Mouse (Mus musculus) activated CD4-positive, CD25-positive, alpha-beta regulatory T cell, adult 4 months (primary cell): ENCODE data around the gene Rcor1. TPM values are rescaled to one million over a fixed set of nuclear protein-coding genes. Genes with fewer than 3 reads are reported as not detected.
A peak's percentile ranks its signal among the peaks of the same experiment; 100 is the strongest.

Experiments used
- ATAC-seq: one replicate; pipeline ENCODE4 v1.8.0; 2017
- polyA plus RNA-seq, 2 experiments: library from polyadenylated mRNA; unstranded; fragments of 100-300 nt; shearing (Covaris generic); gene quantifications; one replicate each; pipeline ENCODE4 v1.2.1; 2017

The Rcor1 gene
- polyA plus RNA-seq, 2 experiments from 2014 or later: 14.7 to 15.9 TPM

GRCm38 (mm10) chr12:111135953-111136352 is 96.8 kb downstream of the Rcor1 start:
- no peak for ATAC-seq

GRCm38 (mm10) chr12:111137079-111137478 is 97.9 kb downstream of the Rcor1 start:
- no peak for ATAC-seq

- ATAC-seq: no peak
Observed at GRCm38 (mm10) chr12:111143005-111143508, 103.9 kb downstream of the Rcor1 start.

GRCm38 (mm10) chr12:111143509-111144063 is 104.4 kb downstream of the Rcor1 start:
- no peak for ATAC-seq

GRCm38 (mm10) chr12:111144598-111144997 is 105.4 kb downstream of the Rcor1 start:
- no peak for ATAC-seq

- no peak for ATAC-seq
Observed at GRCm38 (mm10) chr12:111145269-111145668, 106.1 kb downstream of the Rcor1 start.

- ATAC-seq: no peak
Observed at GRCm38 (mm10) chr12:111149495-111150235, 110.5 kb downstream of the Rcor1 start.

- ATAC-seq: peak; percentile 63
Observed at GRCm38 (mm10) chr12:111150236-111150596, 111.1 kb downstream of the Rcor1 start.

GRCm38 (mm10) chr12:111151422-111152156 is 112.4 kb downstream of the Rcor1 start:
- no peak for ATAC-seq

GRCm38 (mm10) chr12:111152579-111152978 is 113.4 kb downstream of the Rcor1 start:
- ATAC-seq: no peak

GRCm38 (mm10) chr12:111152981-111153710 is 114.0 kb downstream of the Rcor1 start:
- no peak for ATAC-seq

GRCm38 (mm10) chr12:111153946-111154345 is 114.8 kb downstream of the Rcor1 start:
- ATAC-seq: no peak

- no peak for ATAC-seq
Observed at GRCm38 (mm10) chr12:111154641-111155040, 115.5 kb downstream of the Rcor1 start.

GRCm38 (mm10) chr12:111155756-111156155 is 116.6 kb downstream of the Rcor1 start:
- no peak for ATAC-seq

GRCm38 (mm10) chr12:111159659-111160428 is 120.7 kb downstream of the Rcor1 start:
- ATAC-seq: peak; percentile 86

GRCm38 (mm10) chr12:111160871-111161270 is 121.7 kb downstream of the Rcor1 start:
- no peak for ATAC-seq

GRCm38 (mm10) chr12:111161943-111162311 is 122.8 kb downstream of the Rcor1 start:
- no peak for ATAC-seq

- ATAC-seq: no peak
Observed at GRCm38 (mm10) chr12:111162312-111163061, 123.3 kb downstream of the Rcor1 start.

GRCm38 (mm10) chr12:111164310-111164751 is 125.2 kb downstream of the Rcor1 start:
- ATAC-seq: peak; percentile 50

- no peak for ATAC-seq
Observed at GRCm38 (mm10) chr12:111165146-111165812, 126.1 kb downstream of the Rcor1 start.
